Mouse (Mus musculus) gastrocnemius, adult 18-20 months (tissue): ENCODE data around the gene Tgfbr2. TPM values are rescaled to one million over a fixed set of nuclear protein-coding genes. Genes with fewer than 3 reads are reported as not detected.
A peak's percentile ranks its signal among the peaks of the same experiment; 100 is the strongest.

ENCODE experiments used
- DNase-seq: peaks from one replicate; pipeline ENCODE4 v3.0.0; 2021; ENCODE audit warnings: low spot score
- total RNA-seq, 2 experiments: library from RNA; stranded (reverse); gene quantifications; 2 replicates each; pipeline ENCODE4 v1.2.3; 2021

Tgfbr2 gene
- total RNA-seq, 2 experiments from 2014 or later: 14.7 to 20.2 TPM

DNA sequence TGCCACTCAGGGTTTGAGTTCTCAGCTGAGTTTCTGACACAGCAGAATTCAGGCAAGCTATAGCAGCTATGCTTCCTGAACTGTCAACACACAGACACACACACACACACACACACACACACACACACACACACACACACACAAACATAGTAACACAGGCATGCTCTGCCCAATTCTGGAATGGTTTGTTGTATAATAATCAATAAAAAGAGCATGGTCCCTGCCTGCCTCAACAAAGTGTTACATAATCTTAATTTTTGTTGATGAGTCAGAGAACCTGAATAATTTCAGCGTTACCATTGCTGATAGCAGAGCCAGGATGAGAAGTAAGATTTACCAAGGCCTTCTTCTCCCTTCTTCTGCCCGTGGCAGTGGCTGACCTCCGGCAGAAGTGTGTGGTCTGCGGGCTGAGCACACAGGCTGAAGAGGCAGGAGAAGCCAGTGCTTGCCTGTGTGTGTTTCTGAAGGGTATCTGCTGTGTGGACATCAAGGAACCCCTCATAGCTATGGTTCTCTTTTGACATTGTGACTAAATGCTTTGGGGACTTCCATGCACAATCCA is 18.8 kb upstream of the Tgfbr2 start:
- no peak for DNase-seq

DNA sequence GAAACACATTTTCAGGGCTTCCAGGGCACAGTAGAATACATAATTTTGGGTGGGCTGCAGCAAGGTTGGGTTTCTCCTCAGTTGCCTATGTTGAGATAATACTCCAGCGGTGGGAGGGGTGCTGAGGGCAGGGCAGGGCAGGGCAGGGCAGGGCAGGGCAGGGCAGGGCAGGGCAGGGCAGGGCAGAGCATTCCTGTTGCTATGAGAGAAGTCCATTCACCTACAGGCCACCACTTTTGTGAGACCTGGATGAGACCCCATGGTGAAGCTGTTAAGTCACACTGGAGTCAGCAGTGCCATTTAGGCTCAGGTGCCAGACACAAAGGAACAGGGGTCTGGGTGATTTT is 18.3 kb upstream of the Tgfbr2 start:
- no peak for DNase-seq

DNA sequence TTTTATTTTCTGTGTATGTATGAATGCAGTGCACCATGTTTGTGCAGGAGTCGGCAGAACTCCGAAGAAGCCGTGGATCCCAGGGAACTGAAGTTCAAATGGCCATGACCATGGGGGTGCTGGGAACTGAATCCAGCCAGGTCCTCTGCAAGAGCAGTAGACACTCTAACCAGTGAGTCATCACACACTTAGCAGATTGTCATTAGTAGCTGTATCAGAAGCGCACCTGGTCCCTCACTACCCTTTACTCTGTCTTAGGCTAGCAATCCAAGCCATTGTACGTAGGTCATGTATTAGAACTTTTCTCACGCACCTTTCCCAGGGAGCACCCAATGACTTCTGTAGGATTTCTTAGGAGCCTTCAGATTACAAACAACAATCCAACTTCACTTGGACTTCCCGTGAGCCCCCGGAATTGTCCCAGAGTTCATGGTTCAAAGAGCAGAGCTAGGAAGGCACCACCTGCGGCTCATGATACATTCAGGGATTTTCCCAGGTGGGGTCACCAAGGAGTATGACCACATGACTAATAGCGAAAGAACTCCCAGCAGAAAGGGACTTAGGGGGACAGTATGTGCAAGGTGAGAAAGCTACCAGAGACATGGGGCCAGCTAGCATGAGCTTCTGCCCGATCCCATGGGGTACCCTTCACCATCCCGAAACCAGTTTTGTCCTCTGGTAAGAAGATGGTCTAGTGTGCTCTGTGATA is 17.8 kb upstream of the Tgfbr2 start:
- DNase-seq: no peak

DNA sequence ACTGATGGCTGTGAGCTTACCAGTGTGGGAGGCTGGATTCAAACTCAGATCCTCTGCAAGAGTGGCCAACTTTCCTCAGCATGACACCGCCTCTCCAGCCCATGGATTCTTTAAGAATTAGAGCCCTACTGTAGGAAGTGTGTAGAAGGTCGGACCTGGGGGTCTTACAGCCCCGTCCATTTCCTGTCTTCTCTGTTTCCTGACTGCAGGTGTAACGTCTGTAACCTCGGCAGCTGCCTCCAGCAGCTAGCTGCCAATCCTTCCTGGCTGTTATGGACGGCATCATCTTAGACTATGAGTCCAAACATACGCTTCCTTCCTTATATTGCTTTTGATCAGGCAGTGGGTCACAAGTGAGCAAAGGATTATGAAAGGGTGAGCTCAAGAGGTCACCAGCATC is 17.1 kb upstream of the Tgfbr2 start:
- DNase-seq: no peak

DNA sequence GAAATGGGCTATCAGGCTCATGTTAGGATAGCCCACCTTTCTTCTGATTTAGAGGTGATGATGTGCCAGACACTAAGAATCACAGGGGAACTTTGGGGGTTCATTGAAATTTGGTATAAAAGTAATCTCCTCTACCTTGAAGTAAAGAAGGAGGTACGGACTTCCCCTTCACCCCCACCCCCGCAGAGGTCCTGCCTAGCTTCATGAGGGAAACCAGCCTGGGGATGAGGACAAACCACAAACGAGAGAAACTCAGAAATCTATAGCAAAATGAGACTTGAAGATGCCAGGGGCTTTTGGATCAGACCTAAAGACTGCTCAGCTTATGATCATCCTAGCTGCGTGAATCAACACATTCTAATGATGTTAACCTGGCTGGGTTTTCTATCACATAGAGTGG is 14.7 kb upstream of the Tgfbr2 start:
- no peak for DNase-seq

DNA sequence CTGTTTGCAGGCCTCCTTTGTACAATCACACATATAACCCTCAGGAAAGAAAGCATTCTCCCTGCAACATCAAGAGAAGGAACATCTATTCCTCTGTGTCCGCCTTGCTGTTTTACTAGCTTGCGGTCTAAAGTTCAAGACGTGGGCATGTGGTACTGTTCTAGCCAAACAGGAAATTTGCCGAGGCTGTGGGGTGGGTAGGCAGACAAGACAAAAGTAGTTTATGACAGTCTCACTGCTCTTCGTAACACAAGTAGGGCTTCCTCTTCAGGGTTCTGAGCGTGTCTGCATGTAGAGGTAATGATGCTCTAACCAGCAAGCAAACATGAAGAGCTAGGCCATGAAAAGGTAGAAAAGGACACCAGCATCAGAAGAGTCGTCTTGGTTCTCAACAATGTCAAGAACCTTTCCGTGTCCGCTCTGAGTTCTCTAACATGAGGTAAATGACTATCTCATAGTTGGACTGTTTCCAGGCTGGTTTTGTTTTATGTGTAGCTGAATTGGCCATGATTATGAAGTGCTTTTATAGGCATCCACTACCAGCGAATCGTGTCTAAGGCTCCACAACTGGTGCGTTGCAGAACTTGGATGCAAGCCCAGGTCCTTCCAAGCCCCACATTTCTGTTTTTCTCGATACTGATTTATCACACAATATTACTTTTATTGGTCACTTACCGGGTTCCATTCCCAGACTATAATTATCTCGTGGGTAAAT is 13.9 kb upstream of the Tgfbr2 start:
- DNase-seq: no peak

DNA sequence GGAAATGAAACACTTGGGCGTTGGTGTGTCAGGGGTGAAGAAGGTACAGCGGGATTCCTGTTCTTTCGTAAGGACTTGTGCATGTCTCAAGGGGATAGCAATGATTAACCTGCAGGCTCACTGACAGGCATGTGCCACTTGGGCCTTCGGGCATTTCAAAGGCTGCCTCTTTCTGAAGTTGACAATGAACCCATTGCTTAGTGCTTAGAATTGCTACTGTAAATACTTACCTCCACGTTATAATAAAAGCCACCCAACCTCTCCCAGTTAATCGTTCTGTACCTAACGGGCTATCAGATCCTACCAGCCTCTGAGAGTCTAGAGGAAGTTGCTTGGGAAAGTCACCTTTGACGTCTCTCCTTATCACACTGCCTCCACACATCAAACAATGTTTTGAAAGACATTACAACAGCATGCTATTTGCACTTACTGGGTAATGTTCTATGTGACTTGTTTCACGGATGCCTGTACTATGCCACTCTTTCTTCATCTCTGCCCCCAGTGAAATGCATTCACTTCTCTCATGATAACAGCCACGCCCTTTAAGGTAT is 12.1 kb upstream of the Tgfbr2 start:
- no peak for DNase-seq

DNA sequence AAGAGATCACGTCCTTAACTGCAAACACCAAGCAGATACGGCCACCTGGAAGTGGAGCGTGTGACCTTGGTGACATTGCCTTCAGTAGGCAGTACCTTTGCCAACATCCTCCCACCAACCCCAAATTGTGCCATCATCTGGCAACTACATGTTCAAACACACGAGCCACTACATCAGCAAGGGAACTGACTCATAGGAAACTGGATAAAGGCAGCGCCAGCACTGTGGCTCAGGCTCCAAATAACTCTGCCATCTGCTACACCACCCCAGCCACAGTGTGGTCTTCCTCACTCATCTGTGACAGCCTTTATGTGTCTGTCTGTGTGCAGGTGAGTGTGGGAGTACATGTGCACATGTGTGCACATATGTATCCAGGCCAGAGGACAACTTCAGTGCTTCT is 9.7 kb upstream of the Tgfbr2 start:
- no peak for DNase-seq

DNA sequence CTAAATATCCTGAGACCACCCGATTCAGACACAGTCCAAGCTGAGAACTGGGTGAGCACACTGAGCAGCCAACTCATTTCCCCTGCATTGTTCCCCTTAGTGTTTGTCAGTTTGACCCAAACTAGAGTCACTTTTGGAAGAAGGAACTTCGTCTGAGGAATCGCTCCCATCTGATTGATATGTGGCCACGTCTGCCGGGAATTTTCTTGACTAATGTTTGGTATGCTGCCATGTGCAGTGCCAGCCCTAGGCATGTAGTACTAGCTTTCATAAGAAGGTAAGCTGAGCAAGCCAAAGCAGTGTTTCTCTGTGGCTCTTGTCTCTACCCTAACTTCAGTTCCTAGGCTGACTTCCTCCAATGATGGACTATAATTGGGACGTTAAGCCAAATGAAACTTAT is 7.9 kb upstream of the Tgfbr2 start:
- no peak for DNase-seq

DNA sequence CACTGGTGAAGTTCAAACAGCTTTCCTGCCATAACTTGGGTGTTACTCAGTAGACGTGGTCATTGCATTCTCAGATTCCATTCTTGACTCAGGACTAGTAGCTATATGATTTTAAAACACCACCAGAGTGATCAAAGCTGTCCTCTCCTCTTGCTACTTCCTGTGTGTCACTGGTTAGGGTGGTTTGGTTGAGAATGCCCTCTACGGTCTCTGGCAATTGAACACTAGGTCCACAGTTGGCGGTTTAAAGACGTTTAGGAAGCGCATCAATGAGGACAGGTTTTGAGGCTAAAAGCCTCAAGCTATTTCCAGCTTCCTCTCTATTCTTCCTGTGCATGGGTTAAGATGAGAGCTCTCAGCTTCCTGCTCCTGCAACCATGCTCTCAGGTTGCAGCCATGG is 6.4 kb upstream of the Tgfbr2 start:
- no peak for DNase-seq

DNA sequence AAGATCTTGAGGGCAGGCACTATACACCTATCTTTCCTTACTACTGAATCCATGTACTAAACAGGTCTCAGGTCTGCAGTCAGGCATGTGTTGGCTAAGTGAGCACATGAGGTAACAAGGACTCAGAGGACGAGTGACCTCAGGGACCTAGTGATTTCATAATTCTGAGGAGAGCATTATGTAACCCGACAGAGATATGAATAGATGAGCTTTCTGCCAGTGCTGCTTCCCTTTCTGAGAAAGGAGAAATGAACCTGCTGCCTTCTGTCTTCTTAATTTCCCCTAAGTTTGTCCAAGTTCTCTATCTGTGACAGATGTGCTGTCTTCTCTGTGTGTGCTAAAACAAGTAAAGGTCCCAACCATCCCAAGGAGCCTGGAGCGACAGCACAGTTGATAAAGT is 3.0 kb upstream of the Tgfbr2 start:
- DNase-seq: peak; percentile 58

DNA sequence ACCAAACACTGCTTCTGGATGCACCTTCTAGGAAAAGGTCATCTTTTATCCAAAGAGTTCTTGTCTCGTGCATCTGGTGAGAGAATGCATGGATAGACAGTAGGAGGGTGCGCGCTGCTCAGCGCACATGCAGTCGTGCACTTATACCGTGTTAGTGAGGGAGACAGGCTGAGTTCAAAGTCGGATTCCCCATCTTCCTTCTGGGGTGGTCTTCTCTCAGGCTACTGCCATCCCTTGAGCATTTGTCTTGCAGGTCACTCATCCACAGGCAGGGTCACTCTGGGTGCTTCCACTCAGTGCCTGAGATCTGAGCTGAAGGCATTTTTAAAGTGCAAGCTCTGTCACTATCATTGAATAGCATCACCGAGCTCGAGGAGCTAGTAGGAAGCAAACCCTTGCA is 1.9 kb upstream of the Tgfbr2 start:
- no peak for DNase-seq

DNA sequence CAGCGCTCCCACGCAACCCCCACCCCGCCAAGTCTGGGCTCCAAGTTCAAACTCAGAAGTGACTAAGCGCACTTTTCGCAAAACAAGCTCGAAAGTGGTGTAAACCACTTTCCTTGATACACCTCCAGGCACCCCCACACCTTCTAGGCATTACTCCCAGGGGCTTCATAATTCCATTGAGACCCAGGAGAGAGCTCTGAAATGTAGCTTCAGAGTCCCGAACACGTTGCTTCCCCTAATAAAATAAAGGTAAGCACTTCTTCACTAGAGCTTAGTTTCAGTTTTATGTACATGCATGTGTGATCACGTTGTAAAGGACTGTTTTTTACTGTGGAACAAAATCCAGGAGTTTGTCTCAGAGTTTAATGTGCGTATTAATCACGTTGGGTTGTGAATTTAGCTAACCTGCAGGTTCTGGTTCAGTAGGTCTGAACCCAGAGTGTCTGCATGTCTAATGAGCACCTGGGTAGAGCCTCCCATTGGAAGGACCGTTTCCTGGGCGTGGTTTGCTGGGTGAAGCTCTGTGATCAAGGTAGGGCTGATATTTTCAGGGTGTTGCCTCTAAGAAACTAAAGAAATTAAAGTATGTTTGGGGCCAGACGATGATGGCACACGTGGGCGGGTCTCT is 442 bp upstream of the Tgfbr2 start:
- DNase-seq: peak; percentile 35

DNA sequence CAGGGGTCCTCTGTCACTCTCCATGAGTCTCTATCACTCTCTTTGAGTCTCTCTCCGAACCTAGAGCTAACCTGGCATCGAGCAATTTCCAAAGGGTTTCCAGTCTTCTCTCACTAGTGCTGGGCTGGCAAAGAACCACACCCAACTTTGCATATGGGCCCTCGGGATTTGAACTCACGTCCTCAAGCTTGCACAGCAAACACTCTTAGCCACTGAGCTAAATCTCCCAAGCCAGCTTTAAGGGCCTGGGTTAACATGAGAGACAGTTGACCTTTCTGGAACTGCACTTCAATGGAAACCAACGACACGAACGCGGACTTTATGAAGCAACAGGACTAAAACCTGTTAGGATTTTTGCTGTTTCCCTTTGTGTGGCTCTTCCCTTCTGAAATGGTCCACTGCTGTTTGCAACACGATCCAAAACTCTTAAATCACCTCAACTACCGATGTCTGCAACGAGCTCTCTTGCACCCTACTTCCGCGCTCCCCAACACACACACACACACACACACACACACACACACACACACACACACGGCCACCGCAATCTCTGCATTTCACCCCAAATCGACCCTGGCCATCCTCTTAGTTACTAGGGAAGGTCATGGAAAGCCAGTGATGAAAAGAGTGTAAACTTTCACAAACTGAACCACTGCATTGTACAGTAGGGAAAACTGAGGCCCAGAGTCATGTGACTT is 1.5 kb downstream of the Tgfbr2 start:
- no peak for DNase-seq

DNA sequence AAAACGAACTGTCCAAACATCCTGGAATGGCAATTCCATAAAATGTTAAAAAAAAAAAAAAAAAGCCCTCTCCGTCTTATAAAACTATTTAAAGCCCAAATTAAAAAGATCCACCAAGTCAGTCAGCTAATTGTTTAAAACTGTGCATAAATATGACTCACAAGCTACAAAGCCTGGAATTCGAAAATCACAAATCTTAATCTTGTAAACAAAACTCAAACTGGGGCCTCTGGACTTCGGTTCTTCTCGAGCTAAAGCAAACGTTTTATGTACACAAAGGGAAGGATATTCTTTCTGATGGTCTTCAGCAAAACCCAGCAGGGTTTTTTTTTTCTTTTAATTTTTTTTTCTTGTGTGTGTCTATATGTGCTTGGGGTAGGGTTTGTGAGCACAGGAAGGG is 2.1 kb downstream of the Tgfbr2 start:
- no peak for DNase-seq

DNA sequence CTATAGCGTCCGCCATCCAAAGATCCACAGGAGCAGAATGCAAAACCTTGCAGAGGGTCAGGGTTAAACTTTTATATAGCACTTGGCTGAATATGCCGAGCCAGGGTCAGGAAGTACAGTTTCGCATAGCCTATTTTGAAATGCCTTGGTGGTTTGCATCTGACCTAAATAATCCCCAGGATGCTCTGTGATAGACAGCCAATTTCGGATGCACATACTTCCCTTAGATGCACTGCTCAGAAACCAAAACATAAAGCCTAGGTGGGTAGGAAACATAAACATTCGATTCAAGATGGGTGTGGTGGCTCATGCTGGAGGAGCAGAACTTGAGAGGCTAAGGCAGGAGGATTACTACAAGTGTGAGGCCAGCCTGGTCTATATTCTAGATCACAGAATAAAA is 6.1 kb downstream of the Tgfbr2 start:
- no peak for DNase-seq

DNA sequence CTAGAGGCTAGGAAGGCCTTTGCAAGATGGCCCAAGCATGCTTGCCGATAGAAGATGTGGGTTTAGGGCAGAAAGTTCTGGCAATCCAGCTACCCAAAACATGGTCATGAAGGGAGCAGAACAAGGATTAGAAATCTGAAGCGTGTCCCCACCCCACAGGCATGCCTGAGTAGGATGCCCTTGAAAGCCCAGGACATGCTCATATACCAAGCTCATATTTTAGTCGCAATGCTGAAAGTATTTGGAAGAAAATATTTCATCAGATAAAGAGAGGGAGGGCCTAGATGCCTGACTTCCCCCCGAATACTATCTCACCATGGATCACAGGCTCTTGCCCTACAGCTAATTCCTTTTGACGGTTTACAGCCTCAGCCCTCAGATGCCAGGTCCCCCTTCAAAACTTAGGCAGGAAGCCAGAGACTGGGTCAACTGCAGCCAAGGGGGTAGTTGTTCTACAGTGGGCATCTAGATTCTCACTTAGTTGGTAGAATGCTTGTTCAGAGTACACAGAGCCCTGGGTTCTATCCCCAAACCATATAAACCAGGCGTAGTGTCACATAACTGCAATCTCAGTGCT is 7.8 kb downstream of the Tgfbr2 start:
- DNase-seq: no peak

DNA sequence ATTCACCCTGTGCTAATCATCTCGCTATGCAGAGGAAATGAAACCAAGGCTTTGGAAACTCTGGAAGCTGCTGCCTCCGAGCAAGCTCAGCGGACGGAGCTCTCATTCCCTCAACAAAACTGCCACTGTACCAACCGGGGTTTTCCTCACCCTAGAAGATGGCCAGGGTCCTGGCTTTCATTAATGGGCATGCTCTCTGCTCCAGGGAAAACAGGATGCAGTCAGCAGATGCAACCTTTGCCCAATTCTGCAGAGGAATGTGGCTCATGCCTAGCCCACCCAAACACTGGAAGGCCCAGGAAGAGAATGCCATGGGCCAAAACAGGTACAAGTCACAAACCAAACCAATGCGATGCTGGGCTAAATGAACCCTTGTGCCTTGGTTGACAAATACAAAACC is 8.8 kb downstream of the Tgfbr2 start:
- DNase-seq: no peak

DNA sequence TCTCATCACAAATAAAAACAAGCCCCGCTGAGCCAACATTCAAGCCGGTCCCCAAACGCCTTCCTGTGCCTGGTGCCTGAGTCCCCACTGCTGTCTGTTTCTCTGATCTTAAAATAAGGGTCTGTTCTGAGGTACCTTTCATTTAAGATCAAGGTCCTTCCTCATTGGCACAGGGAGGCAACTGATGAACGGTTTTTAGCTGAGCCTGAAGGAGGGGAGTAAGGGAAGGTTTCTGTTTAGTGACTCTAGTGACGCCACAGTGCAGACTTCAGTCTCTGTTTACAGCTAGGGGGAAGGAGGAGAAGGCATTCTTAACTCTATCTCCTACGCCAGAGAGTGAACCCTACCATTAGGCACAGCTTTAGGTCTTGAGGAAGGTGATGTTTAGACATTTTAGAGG is 11.3 kb downstream of the Tgfbr2 start:
- no peak for DNase-seq

DNA sequence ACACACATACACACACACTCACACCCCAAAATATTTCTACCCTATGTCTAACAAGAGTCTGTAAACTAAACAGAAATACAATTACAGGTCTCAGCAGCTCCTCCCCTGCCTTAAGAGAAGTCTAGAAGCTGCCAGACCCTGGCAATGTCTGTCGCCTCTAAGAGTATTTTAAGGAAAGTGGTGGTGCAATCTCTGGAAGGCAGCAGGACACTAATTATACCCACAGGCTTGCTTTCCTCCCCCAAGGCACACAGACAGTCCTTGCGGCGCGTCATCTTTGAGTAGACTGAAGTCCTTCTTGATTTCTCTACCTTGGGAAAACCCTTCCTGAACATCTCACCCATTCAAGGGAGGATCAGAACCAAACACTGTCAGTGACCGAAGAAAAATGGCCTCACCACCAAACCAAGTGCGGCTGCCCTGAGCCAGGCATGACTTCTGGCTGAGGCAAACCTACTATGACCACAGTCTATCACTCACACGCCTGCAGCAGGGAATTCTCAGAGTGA is 12.2 kb downstream of the Tgfbr2 start:
- DNase-seq: peak; percentile 66

DNA sequence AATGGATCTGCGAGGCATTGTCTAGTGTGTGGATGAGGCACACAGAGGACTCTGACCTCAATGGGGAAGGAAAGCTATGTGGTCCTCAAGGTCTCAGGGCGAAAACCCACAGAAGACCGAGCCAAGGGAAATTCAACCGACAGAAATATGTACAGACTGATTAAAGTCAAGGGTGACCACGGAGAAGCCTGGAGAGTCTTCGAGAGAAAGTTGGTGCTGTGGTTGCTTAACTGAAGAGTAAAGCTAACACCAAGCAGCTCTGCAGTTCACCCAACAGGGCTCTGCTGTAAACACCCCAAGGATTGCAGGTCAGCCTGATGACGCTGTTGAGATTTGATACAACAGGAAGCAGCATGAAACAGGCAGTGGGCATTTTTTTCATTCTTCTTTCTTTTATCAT is 14.3 kb downstream of the Tgfbr2 start:
- DNase-seq: no peak
